Mouse (Mus musculus) neutrophil, adult 5-6 weeks (primary cell): Measurements from ENCODE around the gene Vmn1r59. TPM values are rescaled to one million over a fixed set of nuclear protein-coding genes. Genes with fewer than 3 reads are reported as not detected.
"Not testable (repeated sequence)": the region's sequence is repeated elsewhere in the genome, so short reads cannot be mapped to it uniquely, and the experiment has no call there.

Experiments
- ATAC-seq: fragments of 151-379, 151-347 bp; 2 replicates; pipeline ENCODE4 v1.8.0; 2017; ENCODE audit warnings: mild to moderate bottlenecking, moderate TSS enrichment; ENCODE audit not compliant: insufficient number of reproducible peaks, poor library complexity, low FRiP score, severe bottlenecking; ENCODE audit errors: extremely low read depth
- total RNA-seq: library from RNA; stranded (forward); fragments of 200-1000 nt; gene quantifications from 2 replicates; pipeline ENCODE4 v1.2.3, GENCODE M21; 2017

The Vmn1r59 gene
- not detected in 2 replicates for total RNA-seq

GRCm38 (mm10) chr7:5456674-5457073 is at the start of gene Vmn1r59:
Gene Vmn1r59, minus strand, starts transcription at chr7:5456774.
- no peak for ATAC-seq

DNA sequence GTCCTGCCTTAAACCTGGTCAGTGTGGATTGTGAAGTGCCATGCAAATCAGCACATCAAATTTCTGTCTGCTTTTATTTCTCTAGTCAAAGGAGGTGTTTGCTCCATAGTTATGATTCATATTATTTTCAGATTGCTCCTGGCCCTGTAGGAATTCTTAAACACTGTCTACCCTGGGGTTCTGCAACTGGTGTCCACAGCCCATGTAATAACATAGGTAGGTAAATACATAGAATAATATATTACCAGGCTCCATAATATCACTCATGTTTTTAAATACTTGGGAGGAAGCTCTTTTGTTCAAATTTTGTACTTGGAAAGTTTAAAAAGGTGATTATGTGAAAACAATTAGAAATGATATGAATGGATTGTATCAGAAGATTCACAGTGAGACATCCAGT is 37.3 kb upstream of the Vmn1r59 start, which contains the start of gene Vmn2r28:
Gene Vmn2r28, minus strand, starts transcription at position 101 of the 400 bp plus-strand sequence.
- not testable (repeated sequence) for ATAC-seq

DNA sequence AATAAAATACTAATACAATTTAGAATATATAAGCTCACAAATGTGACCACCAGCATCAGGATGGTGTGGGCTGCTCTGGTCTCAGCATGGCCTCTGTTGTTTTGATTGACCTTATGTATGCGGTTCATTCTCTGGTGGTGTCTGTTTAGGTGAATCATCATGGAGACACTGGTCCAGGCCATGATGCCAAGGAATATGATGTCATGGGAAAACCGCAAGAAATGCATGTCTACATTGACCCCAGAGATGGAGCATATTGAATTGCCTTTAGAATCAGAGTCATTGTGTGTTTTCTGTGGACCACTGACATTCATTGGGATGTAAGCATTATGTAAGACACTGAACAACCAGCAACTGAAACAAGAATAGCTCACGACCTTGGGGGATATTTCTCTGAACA is 2.6 kb downstream of the Vmn1r59 start:
- not testable (repeated sequence) for ATAC-seq

DNA sequence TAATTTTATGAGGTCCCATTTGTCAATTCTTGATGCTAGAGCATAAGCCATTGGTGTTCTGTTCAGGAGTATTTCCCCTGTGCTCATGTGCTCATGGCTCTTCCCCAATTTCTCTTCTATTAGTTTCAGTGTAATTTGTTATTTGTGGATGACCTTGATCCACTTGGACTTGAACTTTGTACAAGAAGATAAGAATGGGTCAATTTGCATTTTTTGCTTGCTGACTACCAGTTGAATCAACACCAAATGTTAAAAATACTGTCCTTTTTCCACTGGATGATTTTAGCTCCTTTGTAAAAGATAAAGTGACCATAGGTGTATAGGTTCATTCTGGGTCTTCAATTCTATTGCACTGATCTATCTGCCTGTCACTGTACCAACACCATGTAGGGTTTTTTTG is 7.9 kb downstream of the Vmn1r59 start:
- no peak for ATAC-seq

DNA sequence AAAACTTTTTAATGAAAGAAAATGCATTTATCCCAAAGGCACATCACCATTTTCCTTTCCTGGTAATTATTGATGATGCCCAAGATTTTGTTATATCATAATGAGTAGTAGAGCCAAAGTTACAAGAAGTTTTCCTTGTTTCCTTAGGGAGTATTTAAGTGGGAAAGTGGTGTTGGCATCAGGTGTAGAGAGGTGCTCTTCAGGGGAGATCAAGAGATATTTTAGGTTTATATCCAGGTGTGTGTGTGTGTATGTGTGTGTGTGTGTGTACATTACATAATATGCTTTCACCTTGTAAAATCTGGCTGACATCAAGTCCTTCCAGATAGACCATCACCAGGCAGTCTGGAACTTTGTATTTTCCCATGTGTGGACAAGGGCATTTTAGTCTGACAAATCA is 43.3 kb downstream of the Vmn1r59 start, which contains the start of gene Vmn1r58:
Gene Vmn1r58, minus strand, starts transcription at position 101 of the 400 bp plus-strand sequence.
- ATAC-seq: not testable (repeated sequence)

GRCm38 (mm10) chr7:5406201-5406600 is 50.4 kb downstream of the Vmn1r59 start:
- ATAC-seq: no peak

Other genes with a start within 250 kb of the Vmn1r59 start
- gene Vmn1r57, start 238.3 kb downstream of the Vmn1r59 start, total RNA-seq: not detected in 2 replicates
- not detected in 2 replicates for gene Gm5065, start 106.2 kb downstream of the Vmn1r59 start, total RNA-seq
- gene Nlrp2, start 105.7 kb downstream of the Vmn1r59 start, total RNA-seq: not detected in 2 replicates
- not detected in 2 replicates for gene Vmn1r58, start 43.4 kb downstream of the Vmn1r59 start, total RNA-seq
- gene Vmn2r28, start 37.2 kb upstream of the Vmn1r59 start, total RNA-seq: not detected in 2 replicates
- 0.12 TPM in 1 of 2 replicates, not detected in the other for gene Vmn1r60, start 90.5 kb upstream of the Vmn1r59 start, total RNA-seq
- not detected in 2 replicates for gene Vmn1r61, start 156.5 kb upstream of the Vmn1r59 start, total RNA-seq
- not detected in 2 replicates for gene Vmn1r62, start 216.9 kb upstream of the Vmn1r59 start, total RNA-seq